Mouse (Mus musculus) heart, embryonic 13.5 days (tissue): Measurements from ENCODE around the gene Gadd45a. TPM values are rescaled to one million over a fixed set of nuclear protein-coding genes. Genes with fewer than 3 reads are reported as not detected.

Source experiments
- ATAC-seq: fragments of 200-750 bp; cut with Nextera tagmentation; 2 replicates; pipeline ENCODE4 v1.8.0; 2017; ENCODE audit warnings: moderate TSS enrichment; ENCODE audit not compliant: insufficient number of reproducible peaks, low FRiP score, low TSS enrichment; ENCODE audit errors: extremely low read depth
- H3K27ac ChIP-seq: fragments of 300-500 bp; sonication (generic); replicated peaks from 2 replicates; pipeline ENCODE4 v1.5.1; 2015; ENCODE audit warnings: moderate library complexity, mild to moderate bottlenecking, inconsistent platforms
- H3K27me3 ChIP-seq: fragments of 300-500 bp; sonication (generic); replicated peaks from 2 replicates; pipeline ENCODE4 v1.6.1; 2015; ENCODE audit warnings: mild to moderate bottlenecking, inconsistent platforms
- H3K36me3 ChIP-seq: fragments of 300-500 bp; sonication (generic); 2 replicates; pipeline ENCODE4 v1.6.1; 2015; ENCODE audit warnings: mild to moderate bottlenecking, inconsistent platforms
- H3K4me1 ChIP-seq: fragments of 300-500 bp; sonication (generic); 2 replicates; pipeline ENCODE4 v1.6.1; 2015; ENCODE audit warnings: inconsistent platforms
- H3K4me2 ChIP-seq: fragments of 300-500 bp; sonication (generic); 2 replicates; pipeline ENCODE4 v1.6.1; 2015; ENCODE audit warnings: inconsistent platforms, mild to moderate bottlenecking, moderate library complexity
- H3K4me3 ChIP-seq: fragments of 300-500 bp; sonication (generic); 2 replicates; pipeline ENCODE4 v1.5.1; 2015; ENCODE audit warnings: moderate library complexity, mild to moderate bottlenecking, inconsistent platforms
- H3K9ac ChIP-seq: fragments of 300-500 bp; sonication (generic); 2 replicates; pipeline ENCODE4 v1.6.1; 2015; ENCODE audit warnings: inconsistent platforms, mild to moderate bottlenecking, moderate library complexity
- H3K9me3 ChIP-seq: fragments of 300-500 bp; sonication (generic); 2 replicates; pipeline ENCODE4 v1.6.1; 2016; ENCODE audit warnings: inconsistent platforms
- WGBS: fragments of 180-500 bp; shearing (Covaris S2); methylation state at CpG from one replicate; pipeline ENCODE4 v1.1.7; 2015; ENCODE audit warnings: mixed read lengths; 5-methylcytosine and 5-hydroxymethylcytosine counted together
- polyA plus RNA-seq: library from polyadenylated mRNA; unstranded; fragments of >200 nt; fragmentation: Nextera tagmentation; extraction: Ambion mirVana; gene quantifications from 2 replicates; pipeline ENCODE4 v1.2.1, GENCODE M21; 2015

Gene Gadd45a
- polyA plus RNA-seq, 1 experiment from 2014 or later, result 9.4 TPM

GRCm38 (mm10) chr6:67069800-67070315 lies 32.6 kb upstream of the Gadd45a start:
- H3K4me1 ChIP-seq, result no peaks in the 10 kb centered on the region
- 60% methylated on average over 9 of the region's 9 CpGs for WGBS
- no peak overlapping the region for H3K4me2 ChIP-seq
- H3K27me3 ChIP-seq, result no peaks in the 10 kb centered on the region
- H3K4me3 ChIP-seq, result no peak overlapping the region
- H3K27ac ChIP-seq, result no peak overlapping the region
- H3K9ac ChIP-seq, result no peak overlapping the region
- H3K36me3 ChIP-seq, result no peaks in the 10 kb centered on the region
- no peaks in the 10 kb centered on the region for H3K9me3 ChIP-seq
- ATAC-seq, result no peak

- ATAC-seq, result no peak
- 72% methylated on average over 8 of the region's 8 CpGs for WGBS
- H3K4me1 ChIP-seq, result no peaks in the 10 kb centered on the region
- no peaks in the 10 kb centered on the region for H3K27me3 ChIP-seq
- H3K9ac ChIP-seq, result no peak overlapping the region
- no peak overlapping the region for H3K27ac ChIP-seq
- H3K36me3 ChIP-seq, result no peaks in the 10 kb centered on the region
- H3K9me3 ChIP-seq, result no peaks in the 10 kb centered on the region
- no peak overlapping the region for H3K4me3 ChIP-seq
- H3K4me2 ChIP-seq, result no peak overlapping the region
Measured at GRCm38 (mm10) chr6:67069219-67069762, 32.0 kb upstream of the Gadd45a start.

GRCm38 (mm10) chr6:67060057-67060456 lies 22.8 kb upstream of the Gadd45a start:
- no peaks in the 10 kb centered on the region for H3K9me3 ChIP-seq
- no peak for ATAC-seq
- no peak overlapping the region for H3K27ac ChIP-seq
- H3K4me1 ChIP-seq, result no peaks in the 10 kb centered on the region; the same call in 1 of the 2 replicates
- H3K4me3 ChIP-seq, result no peak overlapping the region
- no peak overlapping the region for H3K9ac ChIP-seq
- H3K4me2 ChIP-seq, result no peak overlapping the region
- WGBS, result 85% methylated on average over 5 of the region's 5 CpGs
- H3K27me3 ChIP-seq, result no peaks in the 10 kb centered on the region
- no peaks in the 10 kb centered on the region for H3K36me3 ChIP-seq

GRCm38 (mm10) chr6:67057991-67058696 lies 20.9 kb upstream of the Gadd45a start:
- WGBS, result 67% methylated on average over 7 of the region's 7 CpGs
- Histone ChIP-seq H3K36me3 (no peaks in the 10 kb centered on the region), H3K4me1 (no peaks in the 10 kb centered on the region; the same call in 1 of the 2 replicates), H3K4me3 (no peak overlapping the region), H3K27ac (no peak overlapping the region), H3K9me3 (no peaks in the 10 kb centered on the region), H3K9ac (no peak overlapping the region), H3K27me3 (no peaks in the 10 kb centered on the region), H3K4me2 (no peak overlapping the region)
- no peak for ATAC-seq

- H3K9ac ChIP-seq, result no peak overlapping the region
Measured at GRCm38 (mm10) chr6:67057574-67057973, 20.3 kb upstream of the Gadd45a start.

GRCm38 (mm10) chr6:67056889-67057564 lies 19.8 kb upstream of the Gadd45a start:
- H3K9me3 ChIP-seq, result no peaks in the 10 kb centered on the region
- 65% methylated on average over 3 of the region's 3 CpGs for WGBS
- no peaks in the 10 kb centered on the region; the same call in 1 of the 2 replicates for H3K4me1 ChIP-seq
- no peak for ATAC-seq
- no peak overlapping the region for H3K4me3 ChIP-seq
- H3K36me3 ChIP-seq, result no peaks in the 10 kb centered on the region
- no peaks in the 10 kb centered on the region for H3K27me3 ChIP-seq
- no peak overlapping the region for H3K27ac ChIP-seq
- H3K4me2 ChIP-seq, result no peak overlapping the region
- H3K9ac ChIP-seq, result no peak overlapping the region

More at GRCm38 (mm10) chr6:67057574-67057973, 20.3 kb upstream of the Gadd45a start:
- H3K27ac ChIP-seq, result no peak overlapping the region
- no peaks in the 10 kb centered on the region for H3K27me3 ChIP-seq
- H3K9me3 ChIP-seq, result no peaks in the 10 kb centered on the region
- WGBS, result 80% methylated on average over 5 of the region's 5 CpGs
- ATAC-seq, result no peak
- no peaks in the 10 kb centered on the region; the same call in 1 of the 2 replicates for H3K4me1 ChIP-seq
- no peak overlapping the region for H3K4me2 ChIP-seq
- H3K36me3 ChIP-seq, result no peaks in the 10 kb centered on the region
- no peak overlapping the region for H3K4me3 ChIP-seq

GRCm38 (mm10) chr6:67056108-67056888 lies 19.0 kb upstream of the Gadd45a start:
- Histone ChIP-seq H3K4me2 (no peak overlapping the region), H3K4me1 (no peaks in the 10 kb centered on the region; the same call in 1 of the 2 replicates), H3K36me3 (no peaks in the 10 kb centered on the region), H3K9me3 (no peaks in the 10 kb centered on the region), H3K27me3 (no peaks in the 10 kb centered on the region), H3K9ac (no peak overlapping the region), H3K27ac (no peak overlapping the region), H3K4me3 (no peak overlapping the region)
- 63% methylated on average over 15 of the region's 15 CpGs for WGBS
- no peak for ATAC-seq

- no peaks in the 10 kb centered on the region for H3K36me3 ChIP-seq
- no peak overlapping the region for H3K27ac ChIP-seq
- no peak overlapping the region for H3K4me2 ChIP-seq
- H3K9ac ChIP-seq, result no peak overlapping the region
- no peak overlapping the region for H3K4me3 ChIP-seq
- no peak for ATAC-seq
- WGBS, result 55% methylated on average over 1 of the region's 1 CpGs
- H3K9me3 ChIP-seq, result no peaks in the 10 kb centered on the region
- peaks cover 5% of the 10 kb centered on the region for H3K4me1 ChIP-seq
- H3K27me3 ChIP-seq, result no peaks in the 10 kb centered on the region
Measured at GRCm38 (mm10) chr6:67050063-67050462, 12.8 kb upstream of the Gadd45a start.

GRCm38 (mm10) chr6:67049695-67050038 lies 12.4 kb upstream of the Gadd45a start:
- no peak overlapping the region for H3K4me2 ChIP-seq
- H3K27ac ChIP-seq, result no peak overlapping the region
- no peaks in the 10 kb centered on the region for H3K9me3 ChIP-seq
- H3K9ac ChIP-seq, result no peak overlapping the region
- H3K4me1 ChIP-seq, result peaks cover 5% of the 10 kb centered on the region
- H3K27me3 ChIP-seq, result no peaks in the 10 kb centered on the region
- no peak for ATAC-seq
- H3K36me3 ChIP-seq, result no peaks in the 10 kb centered on the region
- WGBS, result 46% methylated on average over 2 of the region's 2 CpGs
- H3K4me3 ChIP-seq, result no peak overlapping the region

- Histone ChIP-seq H3K27me3 (no peaks in the 10 kb centered on the region), H3K9ac (no peak overlapping the region), H3K27ac (no peak overlapping the region), H3K4me3 (no peak overlapping the region), H3K36me3 (no peaks in the 10 kb centered on the region), H3K4me1 (peaks cover 5% of the 10 kb centered on the region), H3K4me2 (no peak overlapping the region), H3K9me3 (no peaks in the 10 kb centered on the region)
- ATAC-seq, result no peak
- 31% methylated on average over 7 of the region's 7 CpGs for WGBS
Measured at GRCm38 (mm10) chr6:67048880-67049694, 11.8 kb upstream of the Gadd45a start.
